Mouse (Mus musculus): ENCODE results near the gene Ppp1r3c. TPM values are rescaled to one million over a fixed set of nuclear protein-coding genes. Genes with fewer than 3 reads are reported as not detected.

Ppp1r3c gene
- polyA plus RNA-seq, 1 experiment from 2014 or later = 14.4 TPM

Other genes with a start within 250 kb of the Ppp1r3c start
- gene Hectd2, start 182.0 kb downstream of the Ppp1r3c start, polyA plus RNA-seq (2014; fragmentation: Nextera tagmentation; extraction: Ambion mirVana) = 14.8 and 16.4 TPM in 2 replicates
- gene Tnks2, start 97.6 kb upstream of the Ppp1r3c start, polyA plus RNA-seq (2014; fragmentation: Nextera tagmentation; extraction: Ambion mirVana) = 64.1 and 95.9 TPM in 2 replicates
- 50.6 and 66.6 TPM in 2 replicates for gene Fgfbp3, start 183.0 kb upstream of the Ppp1r3c start, polyA plus RNA-seq (2014; fragmentation: Nextera tagmentation; extraction: Ambion mirVana)
- gene Btaf1, start 189.4 kb upstream of the Ppp1r3c start, polyA plus RNA-seq (2014; fragmentation: Nextera tagmentation; extraction: Ambion mirVana) = 11.4 and 15.4 TPM in 2 replicates